Mouse (Mus musculus): Measurements from ENCODE around the gene Rpl5. TPM values are rescaled to one million over a fixed set of nuclear protein-coding genes. Genes with fewer than 3 reads are reported as not detected.

Rpl5 gene
- 180 and 194 TPM in 2 replicates for polyA plus RNA-seq (2012; rRNA removed)

GRCm38 (mm10) chr5:107900206-107901013 lies at the start of gene Rpl5:
Rpl5 (plus strand) TSS chr5:107900502.

GRCm38 (mm10) chr5:107874561-107875260 lies 25.6 kb upstream of the Rpl5 start, which contains the start of gene Evi5:
Evi5 (minus strand) TSS chr5:107875107.

Other genes starting within 250 kb of the Rpl5 start
- 0.05 and 0.09 TPM in 2 replicates for gene Gfi1, start 174.5 kb upstream of the Rpl5 start, polyA plus RNA-seq (2012; rRNA removed)
- not detected in 2 replicates for gene Ube2d2b, start 70.4 kb upstream of the Rpl5 start, polyA plus RNA-seq (2012; rRNA removed)
- gene Evi5, start 25.4 kb upstream of the Rpl5 start, polyA plus RNA-seq (2012; rRNA removed), result 45.8 and 50.5 TPM in 2 replicates
- 21.7 and 25.2 TPM in 2 replicates for gene Fam69a, start 86.6 kb downstream of the Rpl5 start, polyA plus RNA-seq (2012; rRNA removed)
- gene Mtf2, start 165.2 kb downstream of the Rpl5 start, polyA plus RNA-seq (2012; rRNA removed), result 66.7 and 67.7 TPM in 2 replicates
- gene Tmed5, start 232.1 kb downstream of the Rpl5 start, polyA plus RNA-seq (2012; rRNA removed), result 13.2 and 13.3 TPM in 2 replicates
- 0.71 and 0.82 TPM in 2 replicates for gene Ccdc18, start 232.4 kb downstream of the Rpl5 start, polyA plus RNA-seq (2012; rRNA removed)

Measured in central nervous system, embryonic 18 days (tissue).